Mouse (Mus musculus): ENCODE results near the gene Rassf8. TPM values are rescaled to one million over a fixed set of nuclear protein-coding genes. Genes with fewer than 3 reads are reported as not detected.

Gene Rassf8
- total RNA-seq, 2 experiments from 2014 or later: 25.5 to 42.7 TPM

DNA sequence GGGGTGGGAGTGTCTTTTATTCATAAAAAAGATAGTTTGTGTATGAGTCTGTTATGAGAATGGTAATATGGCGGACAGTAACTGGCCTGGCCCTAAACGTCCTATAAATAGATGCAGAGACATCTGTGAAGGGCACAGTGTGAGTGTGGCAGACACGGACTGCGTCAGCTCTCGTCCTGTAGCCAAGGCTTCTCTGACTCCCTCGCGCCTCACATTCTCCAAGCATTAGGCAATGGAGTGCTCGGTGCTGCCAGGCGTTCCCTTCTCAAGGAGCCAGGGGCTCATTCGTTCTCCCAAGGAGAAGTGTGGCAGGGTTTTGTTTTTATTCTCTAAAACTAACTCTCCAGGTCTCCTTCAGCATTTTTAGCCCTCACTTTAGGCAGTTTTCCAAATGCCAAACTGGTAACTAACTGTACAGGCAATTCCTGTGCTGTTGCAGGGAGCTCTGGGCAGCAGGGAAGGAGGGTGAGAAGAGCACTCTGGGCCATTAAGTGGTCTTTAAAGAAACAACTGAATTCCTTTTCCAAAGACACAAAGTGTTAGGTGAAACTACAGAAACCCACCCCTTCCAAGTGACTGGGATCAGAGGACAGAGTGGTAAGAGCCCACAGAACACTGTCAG, 22.2 kb downstream of the Rassf8 start:
- Histone ChIP-seq H3K4me3 (peak overlapping the region; percentile 34), H3K27ac (peak overlapping the region; percentile 95)
- TF ChIP-seq CTCF (IDR thresholded peaks at IDR 0.05): no peak
- DNase-seq: peak; percentile 94
- intact Hi-C loops (cut with DNase I): loop anchor here (2.0 kb wide), 1 partner anchor 20 kb away; no protein-coding TSS in a partner anchor

DNA sequence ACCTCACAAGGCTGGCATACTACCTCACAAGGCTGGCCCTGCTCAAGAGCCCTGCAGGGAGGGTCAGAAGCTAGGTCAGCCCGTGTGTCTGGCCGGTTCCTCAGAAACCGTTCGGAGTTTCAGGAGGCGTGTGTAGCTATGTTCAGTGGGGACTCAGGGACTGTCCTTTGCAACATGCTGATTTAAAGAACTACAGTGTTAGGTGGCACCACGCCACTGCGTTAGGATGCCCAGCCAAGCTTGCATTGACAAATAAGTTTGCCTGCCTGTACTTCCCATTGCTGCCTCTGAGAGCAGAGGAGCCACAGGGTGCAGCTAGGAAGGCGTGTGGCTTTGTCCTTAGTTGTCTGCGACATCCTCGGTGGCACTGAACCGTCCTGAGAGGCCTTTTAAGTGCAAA, 23.3 kb downstream of the Rassf8 start:
- no peak for DNase-seq

DNA sequence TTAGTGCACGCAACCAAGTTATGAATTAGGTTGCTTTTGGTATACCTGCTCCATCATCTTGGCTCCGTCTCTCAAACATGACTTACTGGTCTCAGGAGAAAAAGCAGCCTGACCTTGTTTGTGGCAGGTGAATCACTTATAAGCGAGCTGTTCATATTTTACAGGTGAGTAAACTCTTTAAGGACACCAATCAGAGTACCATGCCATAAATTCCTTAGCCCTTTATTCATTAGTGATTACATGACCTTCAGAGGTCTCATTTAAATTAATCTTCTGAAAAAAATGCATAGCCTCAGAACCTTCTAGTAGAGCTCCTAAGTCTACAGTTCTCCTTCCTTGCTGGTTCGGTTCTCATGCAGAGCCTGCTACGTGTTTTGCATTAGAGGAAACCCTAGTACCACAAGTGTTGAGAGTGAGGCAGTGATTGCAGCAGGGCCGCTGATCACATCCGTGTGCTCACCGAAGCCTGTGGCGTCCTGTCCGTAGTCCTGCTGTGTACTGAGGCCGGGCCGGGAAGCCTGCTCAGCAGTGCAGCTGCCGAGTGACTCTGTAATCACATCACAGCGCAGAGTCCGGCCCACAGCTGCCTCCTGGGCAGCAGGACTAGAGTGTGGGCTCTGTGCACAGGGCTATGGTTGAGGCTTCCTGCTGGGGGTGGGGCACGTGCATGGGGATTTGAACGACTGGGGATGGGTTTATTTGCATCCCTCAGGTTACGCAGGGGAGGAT, 23.9 kb downstream of the Rassf8 start:
- peak overlapping the region; percentile 82 for H3K27ac ChIP-seq
- intact Hi-C loops (cut with DNase I): no loop called here
- TF ChIP-seq CTCF (IDR thresholded peaks at IDR 0.05): no peak
- peak overlapping the region; percentile 18 for H3K4me3 ChIP-seq
- DNase-seq: no peak

More for the DNA sequence above, 23.3 kb downstream of the Rassf8 start:
- Histone ChIP-seq H3K4me3 (peak overlapping the region; percentile 18), H3K27ac (peak overlapping the region; percentile 82)
- intact Hi-C loops (cut with DNase I): loop anchor here (2.0 kb wide), 1 partner anchor 21 kb away; no protein-coding TSS in a partner anchor
- TF ChIP-seq CTCF (IDR thresholded peaks at IDR 0.05): peak; percentile 33; the same call in 1 of the 2 replicates

DNA sequence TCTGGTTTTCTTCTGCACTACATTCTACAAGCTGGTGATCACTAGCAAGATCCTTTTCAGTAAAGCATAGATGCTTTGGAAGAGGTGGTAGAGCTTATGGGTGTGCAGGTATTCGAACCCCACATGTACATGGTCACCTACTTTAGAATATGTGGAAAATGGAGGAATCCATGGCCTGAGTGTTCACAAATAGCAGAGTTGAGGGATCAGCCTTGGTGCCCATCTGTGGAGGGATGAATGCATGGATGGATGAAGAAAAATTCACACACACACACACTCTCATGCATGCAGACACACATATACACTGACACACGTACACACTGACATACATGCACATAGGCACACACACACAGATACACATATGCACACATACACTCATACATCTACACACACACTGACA, 27.9 kb downstream of the Rassf8 start:
- H3K4me3 ChIP-seq: no peak overlapping the region
- DNase-seq: no peak
- intact Hi-C loops (cut with DNase I): no loop called here
- H3K27ac ChIP-seq: no peak overlapping the region
- TF ChIP-seq CTCF (IDR thresholded peaks at IDR 0.05): no peak

DNA sequence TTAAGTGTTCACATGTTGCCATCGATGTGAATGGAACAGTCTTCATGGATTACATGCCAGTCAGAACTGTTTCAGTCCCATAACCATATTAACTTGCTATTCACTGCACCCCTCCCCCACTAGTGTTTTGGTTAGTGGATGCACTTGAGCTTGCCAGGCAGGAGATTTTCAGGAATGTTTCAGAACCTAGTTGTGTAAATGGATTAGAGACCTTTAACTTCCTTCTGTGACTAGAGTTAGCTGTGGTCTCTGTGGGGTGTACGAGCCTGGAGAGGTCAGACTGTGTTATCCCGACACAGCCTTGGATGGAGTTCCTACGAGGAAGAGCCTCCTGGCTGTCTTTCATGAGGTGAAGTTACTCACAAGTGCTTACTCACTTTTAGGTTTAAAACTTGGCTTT, 29.7 kb downstream of the Rassf8 start:
- intact Hi-C loops (cut with DNase I): no loop called here
- Histone ChIP-seq H3K27ac (no peak overlapping the region), H3K4me3 (no peak overlapping the region)
- no peak for DNase-seq
- no peak for TF ChIP-seq CTCF (IDR thresholded peaks at IDR 0.05)

DNA sequence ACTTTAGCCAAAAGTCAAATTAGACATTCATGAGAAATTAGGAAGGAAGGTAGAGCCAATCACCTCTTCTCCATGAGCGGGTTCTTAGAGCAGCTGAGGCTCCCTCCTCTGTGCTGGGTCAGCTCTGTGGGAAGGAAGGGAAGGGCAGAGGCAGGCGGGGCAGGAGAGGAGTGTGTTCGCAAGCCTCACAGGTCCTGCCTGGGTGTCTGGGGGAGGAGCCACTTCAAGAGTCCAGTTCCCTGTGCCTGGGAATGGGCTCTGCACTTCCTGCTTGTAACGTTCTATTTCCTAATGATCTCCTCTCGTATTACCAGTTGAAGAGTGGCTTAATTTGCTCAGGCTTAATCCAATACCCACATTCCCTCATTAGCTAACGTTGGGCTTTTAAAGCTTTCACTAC, 32.8 kb downstream of the Rassf8 start:
- Histone ChIP-seq H3K27ac (peak overlapping the region; percentile 55), H3K4me3 (no peak overlapping the region)
- peak; percentile 48 for DNase-seq
- TF ChIP-seq CTCF (IDR thresholded peaks at IDR 0.05): no peak
- intact Hi-C loops (cut with DNase I): no loop called here

DNA sequence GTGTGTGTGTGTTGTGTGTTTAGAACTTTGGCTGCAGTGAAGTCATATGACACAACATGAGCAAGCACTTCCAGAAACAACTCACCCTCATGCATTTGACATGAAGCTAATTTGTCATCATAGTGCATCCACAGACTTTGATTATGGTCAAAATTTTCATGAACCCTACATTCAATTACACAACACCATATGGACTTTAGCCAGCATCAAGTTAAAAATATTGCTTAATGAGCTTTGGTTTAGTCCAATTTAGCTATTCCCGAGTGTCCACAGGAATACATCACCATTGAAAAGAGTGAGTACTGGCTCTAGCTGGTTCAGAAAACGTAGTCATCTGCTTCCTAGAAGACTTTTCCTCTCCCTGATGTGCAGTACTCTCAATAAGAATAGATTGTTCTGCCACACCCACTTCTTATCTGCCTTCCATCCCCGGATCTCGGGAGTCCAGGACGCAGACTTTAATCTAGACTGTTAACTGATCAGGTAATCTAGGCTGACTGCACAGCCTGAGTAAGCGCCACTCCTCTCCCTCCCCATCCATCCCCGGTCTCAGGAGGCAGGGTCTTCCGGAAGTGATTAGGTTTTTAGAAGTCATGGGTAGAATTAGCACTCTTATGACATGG, 33.7 kb downstream of the Rassf8 start:
- no peak for TF ChIP-seq CTCF (IDR thresholded peaks at IDR 0.05)
- H3K4me3 ChIP-seq: no peak overlapping the region
- H3K27ac ChIP-seq: peak overlapping the region; percentile 77
- DNase-seq: no peak
- intact Hi-C loops (cut with DNase I): no loop called here

DNA sequence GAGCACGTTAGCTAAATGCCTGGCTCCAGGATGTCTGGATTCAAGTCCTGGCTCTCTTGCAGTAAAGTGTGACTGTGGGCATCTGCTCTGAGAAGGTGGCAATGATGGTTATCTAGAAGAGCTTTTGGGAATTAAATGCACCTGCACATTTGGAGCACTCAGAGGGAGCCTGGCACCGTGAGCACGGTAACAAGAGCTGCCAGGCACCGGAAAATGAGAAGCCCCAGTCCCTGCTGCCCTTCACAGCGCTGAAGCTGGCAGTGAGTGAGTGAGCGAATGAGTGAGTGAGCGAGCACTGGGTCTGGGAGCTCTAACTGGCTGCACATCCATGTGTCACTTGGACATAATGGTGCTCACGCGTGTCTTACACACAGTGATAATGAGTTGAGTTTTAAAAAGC, 34.7 kb downstream of the Rassf8 start:
- intact Hi-C loops (cut with DNase I): no loop called here
- no peak for TF ChIP-seq CTCF (IDR thresholded peaks at IDR 0.05)
- DNase-seq: peak; percentile 60
- Histone ChIP-seq H3K4me3 (no peak overlapping the region), H3K27ac (peak overlapping the region; percentile 77)

DNA sequence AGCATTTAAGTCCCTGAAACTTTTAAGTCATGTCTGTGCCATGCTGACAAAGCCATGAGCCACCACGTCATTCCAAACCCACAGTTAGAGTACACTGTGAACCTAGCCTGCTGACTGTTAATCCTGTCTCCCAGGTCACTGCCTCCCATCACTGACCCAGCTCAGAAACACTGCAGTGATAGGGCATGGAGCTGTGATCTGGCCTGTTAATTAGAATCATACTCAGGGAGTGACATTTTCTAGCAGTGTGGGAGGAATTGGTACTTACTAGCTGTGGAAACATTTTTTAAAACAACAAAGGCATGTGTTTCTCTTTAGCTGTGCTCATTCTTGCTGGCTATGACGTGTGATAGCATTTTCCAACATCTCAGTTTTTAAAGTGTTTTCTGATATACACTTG, 35.4 kb downstream of the Rassf8 start:
- H3K27ac ChIP-seq: peak overlapping the region; percentile 77
- no peak overlapping the region for H3K4me3 ChIP-seq
- intact Hi-C loops (cut with DNase I): no loop called here
- peak; percentile 43 for DNase-seq
- TF ChIP-seq CTCF (IDR thresholded peaks at IDR 0.05): no peak

DNA sequence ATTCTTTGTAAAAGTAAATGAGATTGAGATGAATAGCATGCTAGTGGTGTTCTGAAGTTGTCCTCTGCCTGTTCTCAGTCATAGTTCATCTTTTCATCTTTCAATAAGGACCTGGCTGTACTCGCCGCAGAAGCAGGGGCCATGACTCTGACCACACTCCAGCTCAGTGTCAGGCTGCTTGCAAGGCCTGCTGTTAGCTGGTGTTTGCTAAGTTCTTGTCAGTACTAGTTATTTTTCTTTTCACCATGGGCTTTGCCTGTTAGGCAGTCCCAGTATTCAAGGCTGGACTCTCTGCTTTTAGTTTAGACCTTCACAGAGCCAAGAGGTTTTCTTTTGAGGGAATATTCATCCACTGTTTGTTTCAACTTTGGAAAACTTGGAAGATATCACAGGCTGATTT, 40.8 kb downstream of the Rassf8 start:
- Histone ChIP-seq H3K4me3 (no peak overlapping the region), H3K27ac (no peak overlapping the region; the same call in 1 of the 2 replicates)
- no peak for DNase-seq
- intact Hi-C loops (cut with DNase I): no loop called here
- TF ChIP-seq CTCF (IDR thresholded peaks at IDR 0.05): no peak

DNA sequence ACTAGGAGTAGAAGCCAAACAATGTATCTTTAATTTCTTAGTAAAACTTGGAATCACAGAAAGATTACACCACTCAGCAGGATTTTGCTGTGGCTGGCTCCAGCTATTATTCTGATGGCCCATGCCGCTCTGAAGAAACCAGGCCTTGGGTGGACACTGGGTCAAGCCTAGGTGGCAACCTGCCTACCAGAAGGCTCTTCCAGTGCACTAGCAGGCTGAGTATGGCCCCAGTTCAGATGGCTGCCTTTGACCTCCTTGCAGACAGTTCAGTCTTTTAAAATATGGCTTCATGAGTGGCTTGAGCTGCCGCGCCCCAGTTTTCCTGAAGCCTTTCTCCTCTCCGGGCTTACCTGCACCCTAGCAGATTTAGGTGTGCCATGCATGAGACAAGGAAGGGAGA, 43.2 kb downstream of the Rassf8 start:
- intact Hi-C loops (cut with DNase I): loop anchor here (5.0 kb wide), 4 partner anchors 107 to 427 kb away; no protein-coding TSS in a partner anchor
- H3K4me3 ChIP-seq: no peak overlapping the region

DNA sequence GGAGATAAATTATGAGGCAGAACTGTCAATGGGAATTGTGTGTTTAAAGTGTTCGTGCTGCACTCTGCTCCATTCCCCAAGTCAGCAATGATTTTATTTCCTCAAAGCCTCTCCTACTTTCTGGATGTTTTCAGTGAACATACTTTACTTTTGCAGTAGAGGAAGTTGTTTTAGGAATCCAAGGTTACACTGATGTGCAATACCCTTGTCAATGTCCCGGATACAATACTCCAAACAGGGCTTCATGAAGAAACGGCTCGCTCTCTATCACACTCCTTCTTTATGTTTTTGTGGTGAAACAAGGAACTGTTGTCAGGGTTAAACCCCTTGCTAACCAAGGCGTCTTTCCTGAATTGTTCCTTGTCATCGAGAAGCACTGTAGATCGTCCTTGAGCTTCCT, 45.8 kb downstream of the Rassf8 start:
- 0 out of 2 replicates have a peak overlapping the region, but pooled peaks have one; percentile 6 for H3K27ac ChIP-seq
- intact Hi-C loops (cut with DNase I): loop anchor here (2.0 to 5.0 kb wide), 5 partner anchors 46 to 430 kb away; partner anchors contain the start of gene Rassf8
- no peak for DNase-seq
- no peak for TF ChIP-seq CTCF (IDR thresholded peaks at IDR 0.05)
- no peak overlapping the region for H3K4me3 ChIP-seq

More for the DNA sequence above, 43.2 kb downstream of the Rassf8 start:
- peak; percentile 58 for DNase-seq
- no peak overlapping the region for H3K27ac ChIP-seq
- no peak for TF ChIP-seq CTCF (IDR thresholded peaks at IDR 0.05)

DNA sequence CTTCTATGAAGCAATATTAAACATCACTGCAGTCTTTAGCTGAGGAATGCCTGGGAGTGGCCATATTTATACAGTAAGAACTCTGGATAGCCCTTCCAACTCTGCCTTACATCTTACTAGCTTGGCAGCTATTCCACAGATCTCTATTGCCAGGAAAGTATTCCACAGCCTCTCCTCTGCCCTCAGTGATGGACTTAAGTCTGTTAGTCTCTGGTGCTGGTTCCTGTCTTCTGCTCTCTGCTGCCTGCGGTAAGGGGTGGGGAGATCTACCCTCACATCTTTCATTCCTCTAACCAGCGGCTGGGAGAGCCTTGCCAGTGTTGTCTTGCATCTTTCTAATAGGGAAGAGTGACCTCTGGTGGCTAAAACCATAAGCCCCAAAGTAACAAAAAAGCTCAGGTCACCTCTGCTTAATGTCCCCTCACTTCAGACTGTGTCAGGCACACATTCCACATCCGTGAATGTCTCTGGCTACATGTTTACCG, 46.6 kb downstream of the Rassf8 start:
- intact Hi-C loops (cut with DNase I): loop anchor here (2.0 to 5.0 kb wide), 5 partner anchors 46 to 431 kb away; partner anchors contain the start of gene Rassf8
- H3K4me3 ChIP-seq: no peak overlapping the region
- TF ChIP-seq CTCF (IDR thresholded peaks at IDR 0.05): peak; percentile 84
- H3K27ac ChIP-seq: 0 out of 2 replicates have a peak overlapping the region, but pooled peaks have one; percentile 6
- DNase-seq: peak; percentile 57

All from gastrocnemius, adult 2 months (tissue).